Mouse (Mus musculus): ENCODE data around the gene Pgm5. TPM values are rescaled to one million over a fixed set of nuclear protein-coding genes. Genes with fewer than 3 reads are reported as not detected.

Gene Pgm5
- total RNA-seq, 2 experiments from 2014 or later = 55.1 to 93.2 TPM

DNA sequence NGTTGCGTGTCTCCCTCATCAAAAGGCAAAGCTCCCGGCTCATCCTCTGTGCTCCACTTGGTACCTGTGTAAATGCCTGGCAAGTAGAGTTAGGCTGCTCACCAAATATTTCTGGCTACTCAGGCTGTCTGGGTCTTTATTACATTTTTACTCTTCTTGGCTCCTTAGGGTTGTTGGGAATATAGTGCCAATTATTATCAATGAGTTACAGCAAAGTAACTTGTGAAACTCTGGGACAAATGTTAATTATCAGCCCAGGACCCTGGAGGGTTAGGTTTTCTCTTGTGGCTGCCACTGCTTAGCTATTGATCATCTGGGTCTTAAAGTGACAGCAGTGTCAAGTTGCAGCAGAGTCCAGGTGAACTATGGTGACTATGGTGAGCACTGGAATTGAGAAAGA lies 199.3 kb downstream of the Pgm5 start:
- DNase-seq = no peak

DNA sequence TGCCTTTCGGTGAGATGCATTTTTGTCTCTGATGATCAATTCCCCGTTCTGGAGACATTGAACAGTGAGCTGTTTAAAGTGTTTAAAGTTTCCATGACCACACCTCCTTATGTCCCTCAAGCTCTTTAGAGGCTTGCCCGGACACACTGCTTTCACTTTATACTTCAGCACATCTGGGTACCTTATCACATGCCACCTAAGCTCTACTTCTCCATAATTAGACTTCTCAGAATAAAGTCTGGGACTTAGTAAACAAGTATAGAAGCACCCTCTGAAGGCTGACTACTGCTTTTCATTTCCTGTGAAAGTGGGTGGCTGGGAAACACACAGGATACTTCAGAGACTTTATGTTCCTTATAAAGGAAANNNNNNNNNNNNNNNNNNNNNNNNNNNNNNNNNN lies 204.7 kb downstream of the Pgm5 start:
- DNase-seq = no peak

DNA sequence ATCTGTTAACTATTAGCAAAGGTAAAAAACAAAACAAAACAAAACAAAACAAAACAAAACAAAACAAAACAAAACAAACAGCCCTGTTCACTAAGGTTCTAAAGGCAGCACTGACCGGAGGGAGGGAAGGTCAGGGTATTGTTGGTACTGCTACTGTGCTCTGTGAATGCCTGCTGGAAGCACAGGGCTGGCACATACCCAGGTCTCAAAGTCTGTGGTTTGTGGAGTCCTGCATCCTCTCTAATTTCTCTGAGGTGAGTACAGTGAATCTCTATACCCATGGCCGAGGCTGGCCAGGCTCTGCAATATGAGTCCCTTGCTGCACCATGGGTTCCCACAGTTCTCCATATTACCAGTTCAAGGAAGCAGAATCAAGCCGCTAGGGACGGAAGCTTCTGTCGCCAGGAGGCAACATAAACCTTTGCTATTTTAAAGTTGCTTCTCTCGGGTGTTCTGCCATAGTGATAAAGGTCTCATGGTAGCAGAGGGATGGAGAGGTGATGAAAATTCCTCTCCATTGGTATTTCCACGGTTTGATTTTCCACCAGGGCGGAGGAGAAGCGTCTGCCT lies 208.3 kb downstream of the Pgm5 start:
- no peak for DNase-seq

DNA sequence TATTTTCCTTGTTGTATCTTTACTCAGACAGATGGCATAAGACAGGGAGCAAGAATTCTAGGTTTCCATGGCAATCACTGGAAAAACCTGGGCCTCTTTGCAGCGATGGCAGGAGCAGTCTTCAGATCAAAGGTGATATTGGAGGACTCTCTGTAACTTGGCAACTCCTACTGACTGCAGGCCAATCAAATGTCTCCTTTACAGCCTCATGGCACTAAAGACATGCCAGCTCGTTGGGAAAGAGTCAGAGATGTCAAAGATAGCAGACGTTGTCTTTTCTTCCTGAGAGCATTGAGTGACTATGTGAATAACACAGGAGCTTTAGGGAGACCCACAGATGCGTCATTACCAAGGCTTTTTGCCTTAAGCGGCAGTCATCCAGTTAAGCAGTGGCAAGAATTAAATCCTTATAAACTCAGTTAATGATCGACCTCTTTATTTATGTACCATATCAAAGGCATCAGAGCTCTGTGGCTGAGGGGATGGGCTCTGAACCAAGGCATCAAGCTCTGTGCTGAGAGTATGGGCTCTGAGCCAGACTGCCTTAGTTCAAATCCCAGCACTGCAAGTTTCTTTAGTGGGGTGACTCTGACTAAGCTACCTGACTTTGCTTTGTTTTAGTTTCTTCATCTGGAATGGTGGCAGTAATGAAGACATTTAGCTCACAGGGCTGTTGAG lies 209.2 kb downstream of the Pgm5 start:
- no peak for DNase-seq

DNA sequence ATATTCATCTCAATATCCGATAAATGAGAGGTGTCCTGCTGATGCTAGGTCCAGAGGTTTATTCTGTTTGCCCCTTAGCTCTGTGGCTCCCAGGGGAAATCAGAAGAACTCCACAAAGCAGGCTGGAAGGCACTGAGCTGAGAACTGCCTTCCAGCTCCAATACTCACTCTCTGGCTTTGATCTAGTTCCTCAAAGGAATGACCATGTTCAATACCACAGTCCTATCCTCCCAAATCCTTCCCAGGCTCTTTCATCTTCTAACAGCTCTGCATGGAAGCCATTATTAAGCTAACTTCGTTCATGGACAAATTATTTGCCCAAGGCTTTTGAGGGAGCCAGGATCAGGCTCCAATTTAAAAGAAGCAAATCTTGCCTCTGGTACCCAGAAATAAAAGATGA lies 210.1 kb downstream of the Pgm5 start:
- no peak for DNase-seq

DNA sequence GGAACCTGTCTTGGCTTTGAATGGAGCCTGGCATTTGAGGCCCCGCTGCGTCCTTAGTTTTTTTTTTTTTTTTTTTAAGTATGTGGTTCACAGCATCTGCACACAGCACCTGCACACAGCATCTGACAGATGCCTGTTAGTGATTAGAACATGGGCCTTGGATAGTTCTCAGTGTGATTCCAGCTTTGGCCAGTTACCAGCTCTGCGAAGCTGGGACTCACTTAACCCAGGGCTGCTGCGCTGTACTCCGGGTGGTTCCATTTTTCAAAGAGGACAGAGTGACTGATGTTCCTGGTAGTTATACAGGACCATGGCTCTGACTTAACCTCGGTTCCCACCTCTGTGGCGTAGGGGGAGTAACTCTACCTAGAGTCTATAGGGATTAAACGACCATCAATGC lies 211.2 kb downstream of the Pgm5 start:
- DNase-seq = no peak

DNA sequence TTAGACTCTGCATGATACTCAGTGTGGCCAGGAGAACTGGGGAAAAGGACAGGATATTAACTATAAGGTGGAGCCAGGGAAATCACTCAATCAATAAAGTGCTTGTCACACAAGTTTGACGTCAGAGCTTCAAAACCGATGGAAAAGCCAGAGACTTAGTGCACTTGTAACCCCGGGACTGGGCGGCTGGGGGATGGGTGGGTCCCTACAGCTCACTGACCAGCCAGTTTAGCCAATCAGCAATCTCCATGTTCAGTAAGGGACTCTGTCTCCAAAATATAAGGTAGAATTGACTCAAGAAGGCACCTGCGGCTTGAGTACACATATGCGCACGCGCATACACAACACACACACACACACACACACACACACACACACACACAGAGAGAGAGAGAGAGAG lies 213.6 kb downstream of the Pgm5 start:
- DNase-seq = no peak

DNA sequence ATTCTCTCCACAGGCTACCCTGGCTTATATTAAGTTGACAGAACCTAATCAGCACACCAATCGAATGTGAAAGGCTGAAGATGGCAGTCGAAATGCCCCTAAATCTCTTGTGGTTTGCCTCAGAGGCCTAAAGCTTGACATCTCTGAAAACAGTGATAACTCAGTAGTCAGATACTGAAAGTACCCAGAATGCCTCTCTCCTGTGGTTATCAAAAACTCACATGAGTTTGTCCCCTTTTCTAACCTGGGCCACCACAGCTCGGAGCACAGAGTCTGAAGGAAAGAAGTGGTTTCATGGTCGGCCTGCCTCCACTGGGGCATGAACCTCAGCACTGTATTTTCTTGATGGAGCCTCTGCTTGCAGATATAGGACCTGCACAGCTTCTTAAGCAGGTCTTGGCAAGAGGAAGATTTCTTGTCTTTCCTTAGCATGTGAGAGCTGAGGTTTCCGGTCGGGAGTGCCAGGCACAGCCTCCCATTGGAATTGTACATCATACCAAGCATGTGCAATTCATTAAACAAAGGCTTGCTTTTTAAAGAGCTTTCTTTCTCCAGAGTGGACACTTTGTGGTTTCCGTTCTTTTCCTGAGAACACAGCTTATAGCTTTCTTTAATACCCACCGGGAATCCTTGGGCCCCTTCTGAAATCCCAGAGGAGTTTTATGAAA lies 215.4 kb downstream of the Pgm5 start:
- no peak for DNase-seq

DNA sequence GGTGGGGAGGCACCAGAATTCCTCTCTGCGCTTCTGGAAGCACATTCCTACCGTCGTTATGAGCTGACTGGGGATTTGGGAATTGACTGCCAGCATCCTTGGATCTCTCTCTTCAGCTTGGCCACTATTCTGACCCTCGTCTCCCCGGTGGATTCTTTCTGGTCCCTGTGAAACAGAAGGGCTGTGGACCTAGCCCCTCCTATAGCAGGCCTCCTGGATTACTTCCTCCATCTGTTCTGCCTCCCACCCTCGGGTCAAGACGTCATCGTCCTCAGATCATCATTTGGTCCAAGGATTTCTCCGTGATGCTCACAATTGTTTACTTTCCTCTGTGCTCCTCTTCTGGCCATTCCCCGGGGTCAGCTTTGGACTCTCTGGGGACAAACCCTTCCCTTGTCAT lies 216.7 kb downstream of the Pgm5 start:
- no peak for DNase-seq

DNA sequence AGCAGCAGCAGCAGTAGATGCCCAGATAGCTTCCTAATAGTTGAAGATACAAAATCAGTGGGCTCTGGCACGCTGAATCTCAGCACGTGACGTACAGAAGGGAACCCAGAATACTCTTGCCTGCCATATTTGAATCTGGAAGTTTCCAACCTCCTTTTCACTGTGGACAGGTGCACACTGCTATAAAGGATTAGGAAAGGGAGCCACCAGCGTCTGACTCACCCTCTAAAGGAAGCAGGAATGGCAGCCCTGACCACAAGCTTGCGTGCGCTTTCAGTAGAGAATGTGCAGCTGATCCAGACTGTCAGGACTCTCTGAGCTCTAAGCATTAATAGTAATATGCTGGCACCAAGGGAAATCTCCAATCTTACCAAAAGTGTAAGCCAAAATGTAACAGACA lies 220.7 kb downstream of the Pgm5 start:
- DNase-seq = no peak

DNA sequence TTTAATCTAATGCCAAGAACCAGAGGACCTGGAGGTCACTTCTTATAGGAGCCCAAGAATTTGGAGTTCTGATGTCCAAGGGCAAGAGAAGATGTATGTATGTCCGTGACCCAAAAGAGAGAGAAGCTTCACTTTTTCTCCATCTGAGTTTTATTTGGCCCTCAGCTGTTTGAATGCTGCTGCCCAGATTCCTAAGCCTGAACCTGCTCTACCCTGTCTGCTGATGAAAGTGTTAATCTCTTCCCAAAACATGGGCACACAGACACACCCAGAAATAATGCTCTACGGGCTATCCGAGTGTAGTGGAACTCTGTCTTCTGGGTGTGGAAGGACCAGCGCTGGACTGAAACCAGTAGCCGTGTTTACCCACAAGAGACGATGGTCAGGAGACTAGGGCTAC lies 223.7 kb downstream of the Pgm5 start:
- no peak for DNase-seq

DNA sequence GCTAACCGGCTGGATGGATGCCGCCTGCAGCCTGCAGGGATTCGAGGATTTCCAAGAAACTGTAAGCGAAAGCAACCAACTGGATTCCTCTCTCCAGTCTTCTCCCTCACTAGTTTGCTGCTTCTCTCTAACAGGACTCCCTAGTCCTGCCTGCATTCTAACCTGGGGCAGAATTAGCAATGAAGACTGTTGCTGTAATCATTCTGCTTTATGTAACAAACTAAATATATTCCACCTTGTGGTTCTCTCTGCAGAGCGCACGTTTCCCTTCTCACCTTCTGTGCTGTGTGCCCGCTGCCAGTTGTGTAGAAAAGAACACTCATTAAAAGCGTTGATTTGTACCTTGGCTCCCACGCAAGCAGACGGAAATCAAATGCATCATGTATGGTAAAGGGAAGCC lies 225.0 kb downstream of the Pgm5 start:
- no peak for DNase-seq

DNA sequence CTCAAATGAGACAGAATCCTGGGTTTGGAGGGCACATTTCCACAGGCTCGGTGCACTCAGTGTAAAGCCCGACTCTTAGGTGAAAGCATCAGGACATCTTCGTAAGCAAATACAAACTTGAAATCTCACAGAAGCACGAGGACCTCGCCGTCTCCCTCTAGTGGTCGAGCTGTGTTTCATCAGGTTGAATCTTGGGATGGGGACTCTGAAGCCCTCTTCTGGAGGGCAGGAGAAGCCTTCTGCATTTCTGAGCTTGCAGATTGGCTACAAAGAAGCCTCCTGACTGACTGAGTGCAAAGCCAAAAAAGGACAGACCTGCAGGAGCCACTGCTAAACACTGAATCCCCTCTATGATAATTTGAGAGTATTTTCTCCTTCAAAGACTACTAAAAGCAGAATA lies 227.1 kb downstream of the Pgm5 start:
- DNase-seq = peak; percentile 77 to 80

Other genes starting within 250 kb of the Pgm5 start
- gene Tmem252, start 187.8 kb downstream of the Pgm5 start, total RNA-seq (2021) = under 1 TPM; 0.16 to 0.50 TPM
- gene Gm10053, start 13.8 kb upstream of the Pgm5 start, total RNA-seq (2021) = 100 to 1,000 TPM; 257 to 298 TPM
- gene Foxd4, start 39.3 kb upstream of the Pgm5 start, total RNA-seq (2021) = not detected
- 10 to 100 TPM; 12.3 to 12.5 TPM for gene Cbwd1, start 99.8 kb upstream of the Pgm5 start, total RNA-seq (2021)
- 10 to 100 TPM; 12.2 to 31.7 TPM for gene Dock8, start 137.7 kb upstream of the Pgm5 start, total RNA-seq (2021)

All from adrenal gland, postnatal 36 days (tissue).